ENCODE assay signal across 22 mouse cellular contexts in genomic region chr2:69917301-69917700, GRCm38 (mm10).
"Had no signal": no experiment of that assay in that cellular context is flagged by ENCODE, and none has a peak within 500 bp of the region (broad histone marks: within the 10 kb centered on the region; RNA-seq: fewer than 3 reads in every experiment).

No protein-coding gene starts in this region.

- H3K4me1 ChIP-seq: heart, embryonic 15.5 days; hindbrain, embryonic 13.5 days; hindbrain, embryonic 15.5 days; limb, embryonic 13.5 days; limb, embryonic 15.5 days had no signal

- H3K27me3 ChIP-seq: heart, embryonic 13.5 days; heart, embryonic 15.5 days; hindbrain, embryonic 13.5 days; hindbrain, embryonic 15.5 days; limb, embryonic 13.5 days; limb, embryonic 15.5 days; liver, embryonic 12.5 days had no signal

- H3K4me2 ChIP-seq: heart, embryonic 11.5 days; heart, embryonic 13.5 days; heart, embryonic 15.5 days; hindbrain, embryonic 13.5 days; hindbrain, embryonic 15.5 days; limb, embryonic 13.5 days; limb, embryonic 15.5 days; liver, embryonic 12.5 days had no signal

- H3K9ac ChIP-seq: heart, embryonic 13.5 days; heart, embryonic 15.5 days; hindbrain, embryonic 13.5 days; hindbrain, embryonic 15.5 days; limb, embryonic 13.5 days; limb, embryonic 15.5 days; liver, embryonic 12.5 days had no signal

- H3K9me3 ChIP-seq: heart, embryonic 13.5 days; heart, embryonic 15.5 days; hindbrain, embryonic 13.5 days; hindbrain, embryonic 15.5 days; limb, embryonic 13.5 days; limb, embryonic 15.5 days; liver, embryonic 12.5 days had no signal

- ATAC-seq: hindbrain, postnatal 0 days; liver, embryonic 12.5 days had no signal

- DNase-seq: gastrocnemius, postnatal 14 days; gastrocnemius, postnatal 36 days; heart, adult 18-20 months; heart, postnatal 14 days; heart, postnatal 36 days; kidney, adult 18-20 months; kidney, adult 8-10 months; kidney, postnatal 10 days; kidney, postnatal 25 days; kidney, postnatal 4 days; layer of hippocampus, postnatal 36 days; left cerebral cortex, postnatal 4 days had no signal

- H3K4me3 ChIP-seq: heart, embryonic 13.5 days; heart, embryonic 15.5 days; hindbrain, embryonic 13.5 days; hindbrain, embryonic 15.5 days; layer of hippocampus, adult 2 months; limb, embryonic 13.5 days; limb, embryonic 15.5 days; liver, embryonic 12.5 days had no signal

- H3K27ac ChIP-seq: heart, embryonic 13.5 days; heart, embryonic 15.5 days; hindbrain, embryonic 13.5 days; hindbrain, embryonic 15.5 days; hindbrain, postnatal 0 days; layer of hippocampus, adult 2 months; limb, embryonic 13.5 days; limb, embryonic 15.5 days; liver, embryonic 12.5 days had no signal
